Mouse (Mus musculus): Measurements from ENCODE around the gene Cdk5r2. TPM values are rescaled to one million over a fixed set of nuclear protein-coding genes. Genes with fewer than 3 reads are reported as not detected.
A peak's percentile ranks its signal among the peaks of the same experiment; 100 is the strongest.

The Cdk5r2 gene
- total RNA-seq, 2 experiments from 2014 or later = 441 to 447 TPM

- DNase-seq (ENCODE audit: low spot score in 2 of 2) = peak; percentile 18 to 62
- intact Hi-C loops (cut with DNase I) = no loop called here
These were observed 5.8 kb upstream of the Cdk5r2 start for GRCm38 (mm10) chr1:74848946-74849345.

GRCm38 (mm10) chr1:74850251-74850650 is 4.5 kb upstream of the Cdk5r2 start:
- peak; percentile 81 to 95 for DNase-seq (ENCODE audit: low spot score in 2 of 2)
- intact Hi-C loops (cut with DNase I) = loop anchor here (1.0 to 2.0 kb wide), 2 partner anchors 20 to 33 kb away; no protein-coding TSS in a partner anchor

- DNase-seq (ENCODE audit: low spot score in 2 of 2) = peak; percentile 51 to 87
- intact Hi-C loops (cut with DNase I) = loop anchor here (1.0 to 2.0 kb wide), 2 partner anchors 27 to 34 kb away; no protein-coding TSS in a partner anchor
These were observed 3.5 kb upstream of the Cdk5r2 start for GRCm38 (mm10) chr1:74851001-74851775.

GRCm38 (mm10) chr1:74855156-74855555 is 422 bp downstream of the Cdk5r2 start:
- intact Hi-C loops (cut with DNase I) = no loop called here
- DNase-seq (ENCODE audit: low spot score in 2 of 2) = peak in 1 of 2 experiments; percentile 20

GRCm38 (mm10) chr1:74855651-74856438 is 1.1 kb downstream of the Cdk5r2 start:
- intact Hi-C loops (cut with DNase I) = no loop called here
- peak; percentile 32 to 51 for DNase-seq (ENCODE audit: low spot score in 2 of 2)

- no peak for DNase-seq (ENCODE audit: low spot score in 2 of 2)
- intact Hi-C loops (cut with DNase I) = no loop called here
These were observed 1.6 kb downstream of the Cdk5r2 start for GRCm38 (mm10) chr1:74856439-74856720.

GRCm38 (mm10) chr1:74856791-74857190 is 2.1 kb downstream of the Cdk5r2 start:
- intact Hi-C loops (cut with DNase I) = no loop called here
- DNase-seq (ENCODE audit: low spot score in 2 of 2) = no peak

GRCm38 (mm10) chr1:74857201-74857600 is 2.5 kb downstream of the Cdk5r2 start:
- DNase-seq (ENCODE audit: low spot score in 2 of 2) = peak in 1 of 2 experiments; percentile 43
- intact Hi-C loops (cut with DNase I) = no loop called here

- no peak for DNase-seq (ENCODE audit: low spot score in 2 of 2)
- intact Hi-C loops (cut with DNase I) = no loop called here
These were observed 2.9 kb downstream of the Cdk5r2 start for GRCm38 (mm10) chr1:74857677-74858076.

- intact Hi-C loops (cut with DNase I) = no loop called here
- DNase-seq (ENCODE audit: low spot score in 2 of 2) = peak; percentile 88 to 96
These were observed 3.5 kb downstream of the Cdk5r2 start for GRCm38 (mm10) chr1:74858171-74858719.

- DNase-seq (ENCODE audit: low spot score in 2 of 2) = no peak
- intact Hi-C loops (cut with DNase I) = no loop called here
These were observed 4.1 kb downstream of the Cdk5r2 start for GRCm38 (mm10) chr1:74858805-74859204.

- intact Hi-C loops (cut with DNase I) = no loop called here
- peak; percentile 61 to 77 for DNase-seq (ENCODE audit: low spot score in 2 of 2)
These were observed 4.7 kb downstream of the Cdk5r2 start for GRCm38 (mm10) chr1:74859223-74859984.

- DNase-seq (ENCODE audit: low spot score in 2 of 2) = no peak
- intact Hi-C loops (cut with DNase I) = no loop called here
These were observed 7.0 kb downstream of the Cdk5r2 start for GRCm38 (mm10) chr1:74861783-74862182.

- intact Hi-C loops (cut with DNase I) = no loop called here
- DNase-seq (ENCODE audit: low spot score in 2 of 2) = peak in 1 of 2 experiments; percentile 10
These were observed 17.5 kb downstream of the Cdk5r2 start for GRCm38 (mm10) chr1:74872218-74872617.

GRCm38 (mm10) chr1:74877199-74877598 is 22.5 kb downstream of the Cdk5r2 start:
- intact Hi-C loops (cut with DNase I) = no loop called here
- DNase-seq (ENCODE audit: low spot score in 2 of 2) = no peak

GRCm38 (mm10) chr1:74880785-74881360 is 26.1 kb downstream of the Cdk5r2 start:
- DNase-seq (ENCODE audit: low spot score in 2 of 2) = peak; percentile 68 to 75

GRCm38 (mm10) chr1:74882055-74882734 is 27.5 kb downstream of the Cdk5r2 start:
- intact Hi-C loops (cut with DNase I) = no loop called here

More at GRCm38 (mm10) chr1:74880785-74881360, 26.1 kb downstream of the Cdk5r2 start:
- intact Hi-C loops (cut with DNase I) = loop anchor here (1.0 kb wide), 1 partner anchor 135 kb away; no protein-coding TSS in a partner anchor

GRCm38 (mm10) chr1:74882828-74883227 is 28.1 kb downstream of the Cdk5r2 start:
- DNase-seq (ENCODE audit: low spot score in 2 of 2) = no peak
- intact Hi-C loops (cut with DNase I) = no loop called here

More at GRCm38 (mm10) chr1:74882055-74882734, 27.5 kb downstream of the Cdk5r2 start:
- no peak for DNase-seq (ENCODE audit: low spot score in 2 of 2)

GRCm38 (mm10) chr1:74883441-74883840 is 28.7 kb downstream of the Cdk5r2 start:
- DNase-seq (ENCODE audit: low spot score in 2 of 2) = no peak
- intact Hi-C loops (cut with DNase I) = no loop called here

Data from left cerebral cortex, postnatal 25 days (tissue).